Mouse (Mus musculus) heart, adult 2 months (tissue): ENCODE measurements around the gene Tm4sf5.

Source experiments
- CTCF ChIP-seq: fragments of 200-600 bp; IDR thresholded peaks from 2 replicates; pipeline ENCODE4 v1.8.1; 2022; ENCODE audit warnings: antibody characterized with exemption, mild to moderate bottlenecking, moderate library complexity
- POLR2A ChIP-seq: fragments of 200-500 bp; IDR thresholded peaks from 2 replicates; pipeline ENCODE4 v1.6.1; 2011; ENCODE audit warnings: mild to moderate bottlenecking, low read depth, low read length, control low read depth; ENCODE audit not compliant: insufficient read depth

- no peak for TF ChIP-seq CTCF
- TF ChIP-seq POLR2A, result no peak
Measured at GRCm38 (mm10) chr11:70532839-70533238, 27.8 kb downstream of the Tm4sf5 start, which contains the start of gene Gm40193.
